Mouse (Mus musculus): ENCODE measurements around the gene Mecr.

The Mecr gene

DNA sequence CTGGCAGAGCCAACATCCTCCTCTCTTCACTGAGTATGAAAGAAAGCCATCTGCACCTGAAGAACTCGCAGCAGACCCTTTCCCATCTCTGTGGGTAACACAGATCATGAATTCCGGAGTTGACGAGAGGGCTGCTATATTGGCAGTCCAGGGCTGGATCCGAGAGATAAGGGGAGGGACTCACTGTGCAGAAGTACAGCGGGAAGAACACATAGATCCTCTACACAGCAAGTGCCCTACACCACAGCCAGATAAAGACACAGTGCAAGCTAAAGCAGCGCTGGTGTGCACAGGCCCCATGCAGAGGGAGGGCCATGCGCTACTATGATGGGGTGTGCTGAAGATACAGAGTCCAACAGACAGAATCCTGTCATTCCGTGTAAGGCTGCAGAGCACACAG is 14.1 kb upstream of the Mecr start:
- CTCF ChIA-PET, result no interaction called here
- POLR2A ChIA-PET, result interaction anchor here in 1 of 4 experiments (0.7 kb wide), 1 partner anchor 322 kb away, joined by 4 read pairs; no protein-coding TSS in a partner anchor

GRCm38 (mm10) chr4:131831546-131832045 is 11.7 kb upstream of the Mecr start:
- ChIA-PET POLR2A (interaction anchor here in 2 of 4 experiments (0.6 to 1.4 kb wide), 2 partner anchors 12 to 1087 kb away, joined by 3 read pairs; no protein-coding TSS in a partner anchor), CTCF (no interaction called here)

DNA sequence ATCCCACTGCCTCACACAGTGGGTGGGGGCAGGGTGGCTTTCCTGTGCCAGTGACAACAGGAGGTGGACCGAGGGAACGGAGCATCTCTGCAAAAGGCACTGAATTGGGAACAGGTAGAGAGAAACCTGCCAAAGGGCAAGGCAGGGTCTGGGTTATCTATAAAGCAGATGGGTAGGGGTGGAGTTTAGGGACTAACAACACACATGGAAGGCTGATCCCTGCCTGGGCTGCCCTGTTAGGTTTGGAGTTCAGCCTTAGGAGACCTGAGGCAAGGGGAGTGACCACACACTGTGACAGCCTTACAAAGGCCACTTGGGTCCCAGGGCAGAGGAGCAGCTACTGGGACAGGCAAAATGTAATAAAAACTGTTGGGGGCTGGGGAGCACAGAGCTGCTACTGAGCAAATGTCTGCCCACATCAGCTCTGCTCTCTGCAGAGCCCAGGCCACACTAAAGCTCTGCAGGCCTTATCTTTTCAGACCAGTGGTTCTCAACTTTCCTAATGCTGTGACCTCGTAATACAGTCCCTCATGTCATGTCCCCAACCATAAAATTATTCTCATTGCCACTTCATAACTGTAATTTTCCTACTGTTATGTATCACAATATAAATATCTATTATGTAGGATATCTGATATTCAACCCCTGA is 10.4 kb upstream of the Mecr start:
- ChIA-PET CTCF (interaction anchor here in 2 of 4 experiments (0.6 to 3.2 kb wide), 2 partner anchors 7 to 147 kb away, joined by 3 to 15 read pairs; no protein-coding TSS in a partner anchor), POLR2A (interaction anchor here in 2 of 4 experiments (1.1 to 2.1 kb wide), 3 partner anchors 7 to 41 kb away, joined by 3 to 4 read pairs (median 3); partner anchors contain the start of gene Srsf4 (in 1 of the 2))

DNA sequence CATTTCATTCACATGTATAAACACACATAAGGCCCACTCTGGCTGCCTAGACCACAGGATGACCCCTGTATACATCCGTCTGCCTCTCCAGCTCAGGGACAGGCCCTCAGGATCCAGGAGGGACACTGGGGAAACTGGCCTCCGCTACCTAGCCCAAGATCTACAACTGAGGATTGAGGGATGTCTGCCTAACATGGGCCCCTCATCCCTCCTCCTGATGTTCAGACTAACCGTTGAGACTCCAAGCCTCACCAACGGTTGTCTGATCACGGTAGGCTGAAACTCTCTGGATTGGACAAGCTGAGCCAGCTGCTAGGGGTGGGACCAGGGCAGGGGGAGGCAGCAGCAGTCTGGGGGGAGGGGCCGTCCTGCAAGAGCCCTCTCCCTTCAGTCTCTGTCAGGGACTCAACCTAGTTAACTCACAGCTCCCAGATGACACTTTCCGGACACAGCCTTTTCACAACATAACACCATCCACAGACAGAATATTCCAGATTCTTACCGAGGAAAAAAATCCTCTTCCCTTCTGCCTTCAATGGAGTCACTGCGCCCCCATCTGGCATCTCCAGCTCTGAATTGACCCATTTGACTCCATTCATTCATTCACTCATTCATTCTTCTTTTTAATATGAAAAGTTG is 9.2 kb upstream of the Mecr start:
- CTCF ChIA-PET, result interaction anchor here (0.6 to 3.2 kb wide), 21 partner anchors 9 to 798 kb away, joined by 3 to 15 read pairs (median 4); partner anchors contain the start of gene Mecr (in 1 of the 4)

GRCm38 (mm10) chr4:131836351-131836881 is 6.9 kb upstream of the Mecr start:
- ChIA-PET CTCF (interaction anchor here in 1 of 4 experiments (0.7 to 3.2 kb wide), 3 partner anchors 11 to 115 kb away, joined by 3 to 15 read pairs (median 3); no protein-coding TSS in a partner anchor), POLR2A (interaction anchor here (0.5 to 3.0 kb wide), 7 partner anchors 9 to 297 kb away, joined by 3 to 8 read pairs (median 3); no protein-coding TSS in a partner anchor)

More for the DNA sequence above, 9.2 kb upstream of the Mecr start:
- POLR2A ChIA-PET, result interaction anchor here in 3 of 4 experiments (0.6 to 3.0 kb wide), 7 partner anchors 9 to 139 kb away, joined by 3 to 8 read pairs (median 4); partner anchors contain the start of gene Mecr (in 1 of the 3)

DNA sequence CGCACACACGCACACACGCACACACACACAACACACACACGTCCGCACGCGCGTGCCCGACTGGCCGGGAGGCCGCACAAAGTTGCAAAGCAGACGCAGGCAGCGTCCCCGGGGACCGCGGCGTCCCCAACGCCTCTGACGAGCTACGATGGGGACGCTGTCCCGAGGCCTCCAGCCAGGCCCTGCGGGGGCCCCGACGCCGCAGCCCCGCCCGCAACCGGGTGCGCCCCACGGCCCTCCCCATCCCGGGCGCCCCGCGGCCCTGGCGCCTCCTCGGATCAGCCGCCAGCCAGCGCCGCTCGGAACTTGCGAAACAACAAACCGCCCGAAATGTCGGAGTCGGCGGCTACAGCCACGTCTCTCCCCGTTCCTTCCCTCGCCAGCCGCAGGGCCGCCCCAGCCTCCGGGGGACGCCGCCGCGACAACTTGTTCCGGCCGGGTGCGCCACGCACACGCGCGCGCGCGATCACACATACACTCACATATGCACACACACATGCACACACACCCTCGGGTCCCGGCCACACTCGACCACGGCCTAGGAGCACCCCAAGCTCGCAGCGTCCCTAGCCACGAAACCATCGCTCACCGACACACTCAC is 6.3 kb upstream of the Mecr start:
- ChIA-PET CTCF (interaction anchor here in 1 of 4 experiments (0.7 kb wide), 1 partner anchor 114 kb away, joined by 3 read pairs; no protein-coding TSS in a partner anchor), POLR2A (interaction anchor here in 2 of 4 experiments (1.1 to 1.5 kb wide), 3 partner anchors 10 to 397 kb away, joined by 3 read pairs; no protein-coding TSS in a partner anchor)

DNA sequence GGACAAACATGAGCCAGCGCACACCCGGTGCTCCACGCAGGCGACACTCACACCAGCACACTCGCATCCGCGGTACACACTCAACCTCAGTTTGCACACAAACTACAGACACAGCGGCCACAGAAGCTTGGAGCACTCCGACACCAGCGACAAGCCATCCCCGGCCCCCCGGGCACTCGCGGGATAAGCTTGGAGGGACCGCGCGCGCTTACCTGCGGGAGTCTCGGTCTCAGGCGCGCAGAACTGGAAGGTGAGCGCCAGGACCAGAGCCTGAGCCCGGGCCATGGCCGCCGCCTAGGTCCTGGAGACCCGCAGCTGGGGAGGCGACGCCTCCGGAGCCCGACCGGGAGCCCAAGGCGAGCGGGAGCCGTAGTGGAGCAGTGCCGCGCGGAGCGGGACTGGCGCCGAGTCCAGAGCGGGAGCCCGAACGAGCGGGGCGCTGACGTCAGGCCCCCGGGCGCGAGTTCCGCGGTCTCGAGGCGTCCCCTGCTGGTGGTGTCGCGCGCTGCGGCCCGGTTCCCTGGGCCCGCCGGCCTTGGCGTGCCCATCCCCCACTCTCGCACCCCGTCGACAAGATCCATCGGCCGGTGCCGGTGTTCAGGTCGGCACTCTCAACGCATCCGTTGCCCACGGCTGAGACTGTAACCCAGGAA is 5.3 kb upstream of the Mecr start, which contains the start of gene Ptpru:
Ptpru (minus strand) TSS at position 417 of the 653 bp plus-strand sequence.
- ChIA-PET POLR2A (interaction anchor here (0.6 to 1.5 kb wide), 9 partner anchors 11 to 692 kb away, joined by 3 to 6 read pairs (median 3); partner anchors contain the start of gene Srsf4 (in 2 of the 4)), CTCF (interaction anchor here (0.5 to 1.5 kb wide), 14 partner anchors 12 to 878 kb away, joined by 3 to 9 read pairs (median 4); no protein-coding TSS in a partner anchor)

DNA sequence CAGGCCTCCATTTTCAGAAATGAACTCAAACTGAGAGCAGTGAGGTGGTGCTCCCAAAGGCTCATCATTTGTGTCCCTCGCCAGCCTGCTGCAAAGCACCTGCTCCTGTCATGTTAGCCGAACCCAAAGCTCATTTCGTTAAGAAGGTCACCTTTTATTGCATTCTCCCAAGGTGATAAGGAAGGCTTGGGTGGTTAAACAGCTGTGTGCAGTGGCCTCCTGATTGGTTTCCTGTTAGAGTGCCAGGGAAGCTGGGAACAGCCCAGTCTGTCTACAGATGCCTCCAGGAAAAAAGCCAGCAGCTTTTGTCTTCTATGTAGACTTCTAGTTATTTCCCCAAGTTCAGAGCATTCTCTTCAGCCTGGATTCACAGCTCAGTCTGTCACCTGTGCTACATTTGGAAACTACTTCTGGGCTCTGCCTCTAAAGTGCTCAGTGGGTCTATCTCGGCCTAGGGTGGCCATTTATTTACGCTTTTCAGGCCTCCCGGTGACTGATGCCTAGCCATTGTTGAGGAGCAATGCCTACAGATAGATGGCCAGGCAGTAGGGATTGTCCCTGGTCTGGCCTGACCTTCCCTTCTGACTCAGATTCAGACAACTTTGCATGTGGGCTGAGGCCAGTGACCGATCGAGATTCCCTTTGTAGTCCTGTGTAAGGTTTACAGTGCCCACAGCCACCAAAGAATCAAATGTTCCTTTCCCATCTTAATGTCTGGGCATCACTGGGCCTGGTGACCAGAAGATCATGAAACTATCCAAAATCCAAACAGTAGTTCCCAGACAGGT is 2.9 kb downstream of the Mecr start:
- POLR2A ChIA-PET, result interaction anchor here in 3 of 4 experiments (0.9 to 1.9 kb wide), 3 partner anchors 9 to 27 kb away, joined by 3 to 9 read pairs (median 4); partner anchors contain the start of gene Srsf4 (in 1 of the 3)
- CTCF ChIA-PET, result interaction anchor here in 1 of 4 experiments (0.7 kb wide), 1 partner anchor 884 kb away, joined by 3 read pairs; no protein-coding TSS in a partner anchor

- POLR2A ChIA-PET, result interaction anchor here in 1 of 4 experiments (1.3 kb wide), 1 partner anchor 25 kb away, joined by 3 read pairs; the partner anchor contains the start of gene Srsf4
- CTCF ChIA-PET, result interaction anchor here in 1 of 4 experiments (0.8 kb wide), 1 partner anchor 241 kb away, joined by 3 read pairs; no protein-coding TSS in a partner anchor
Observed at GRCm38 (mm10) chr4:131848082-131848481, 4.8 kb downstream of the Mecr start.

- CTCF ChIA-PET, result interaction anchor here in 3 of 4 experiments (0.6 to 1.0 kb wide), 5 partner anchors 11 to 1558 kb away, joined by 3 to 6 read pairs (median 3); no protein-coding TSS in a partner anchor
Observed at GRCm38 (mm10) chr4:131849986-131850638, 6.8 kb downstream of the Mecr start.

GRCm38 (mm10) chr4:131854950-131855349 is 11.7 kb downstream of the Mecr start:
- CTCF ChIA-PET, result interaction anchor here in 2 of 4 experiments (0.6 kb wide), 2 partner anchors 30 to 57 kb away, joined by 3 to 8 read pairs; no protein-coding TSS in a partner anchor
- POLR2A ChIA-PET, result interaction anchor here in 2 of 4 experiments (1.0 to 2.2 kb wide), 5 partner anchors 9 to 220 kb away, joined by 4 to 6 read pairs (median 4); partner anchors contain the start of genes Epb41 (in 1 of the 2) and Gm10300 (in 1 of the 2)

More at GRCm38 (mm10) chr4:131849986-131850638, 6.8 kb downstream of the Mecr start:
- POLR2A ChIA-PET, result interaction anchor here in 2 of 4 experiments (0.7 to 1.8 kb wide), 8 partner anchors 10 to 420 kb away, joined by 3 to 8 read pairs (median 4); partner anchors contain the start of gene Srsf4 (in 2 of the 2)

- ChIA-PET CTCF (interaction anchor here (0.5 to 1.4 kb wide), 11 partner anchors 9 to 384 kb away, joined by 3 to 8 read pairs (median 3); partner anchors contain the start of gene Srsf4 (in 1 of the 4)), POLR2A (interaction anchor here in 3 of 4 experiments (0.8 to 4.7 kb wide), 11 partner anchors 10 to 252 kb away, joined by 3 to 43 read pairs (median 3); partner anchors contain the start of genes Srsf4 (in 3 of the 3) and Mecr (in 1 of the 3))
Observed at GRCm38 (mm10) chr4:131860492-131861340, 17.4 kb downstream of the Mecr start.

DNA sequence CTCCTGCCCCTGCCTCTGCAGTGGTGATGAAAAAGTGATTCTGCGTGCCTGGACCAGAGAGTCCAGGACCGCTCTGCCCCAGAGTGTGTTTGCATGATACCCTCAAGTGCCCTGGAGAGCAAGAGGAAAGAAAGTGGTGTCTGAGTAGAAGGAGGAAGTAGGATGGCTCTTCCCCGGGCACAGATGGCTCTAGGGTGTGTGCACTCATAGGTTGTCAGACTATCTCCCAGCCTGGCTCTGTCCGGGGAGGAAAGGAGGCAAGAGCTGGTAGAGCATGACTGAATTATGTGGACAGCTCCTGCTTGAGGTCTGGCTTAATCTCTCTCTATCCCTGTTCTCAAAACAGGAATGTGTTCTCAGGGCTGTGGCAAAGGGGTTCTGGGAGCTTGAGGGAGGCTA is 18.1 kb downstream of the Mecr start:
- ChIA-PET POLR2A (interaction anchor here in 2 of 4 experiments (0.8 to 4.7 kb wide), 6 partner anchors 9 to 43 kb away, joined by 3 to 43 read pairs (median 5); partner anchors contain the start of genes Srsf4 (in 2 of the 2) and Mecr (in 1 of the 2)), CTCF (interaction anchor here (0.5 to 2.4 kb wide), 12 partner anchors 9 to 383 kb away, joined by 3 to 6 read pairs (median 3); partner anchors contain the start of gene Srsf4 (in 1 of the 4))

DNA sequence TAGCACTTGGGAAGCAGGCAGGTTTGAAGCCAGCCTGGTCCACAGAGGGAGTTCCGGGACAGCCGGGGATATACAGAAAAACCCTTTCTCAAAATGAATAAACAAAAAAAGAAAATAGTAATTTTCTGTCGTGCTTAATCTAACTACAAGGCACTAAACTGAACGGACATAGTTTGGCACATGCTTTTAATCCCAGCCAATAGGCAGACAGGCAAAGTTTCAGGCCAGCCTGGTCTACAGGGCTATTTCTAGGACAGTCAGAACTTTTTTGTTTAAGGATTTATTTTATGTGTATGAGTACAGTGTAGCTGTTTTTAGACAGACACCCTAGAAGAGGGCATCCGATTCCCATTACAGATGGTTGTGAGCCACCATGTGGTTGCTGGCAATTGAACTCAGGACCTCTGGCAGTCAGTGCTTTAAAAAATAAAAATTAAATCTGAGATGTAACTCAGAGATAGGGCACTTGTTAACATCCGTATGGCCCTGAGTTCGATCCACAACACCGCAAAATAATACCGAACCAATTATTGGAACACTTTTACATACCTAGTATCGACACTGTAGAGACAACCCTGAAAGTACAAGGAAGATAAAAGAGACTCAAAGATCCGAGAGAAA is 29.5 kb downstream of the Mecr start:
- ChIA-PET POLR2A (interaction anchor here (0.5 to 7.8 kb wide), 92 partner anchors 8 to 1195 kb away, joined by 3 to 100 read pairs (median 5); partner anchors contain the start of genes Epb41 (in 3 of the 4), Ythdf2 (in 3 of the 4), Gm10300 (in 2 of the 4) and Mecr (in 2 of the 4)), CTCF (interaction anchor here (0.6 to 2.1 kb wide), 4 partner anchors 12 to 249 kb away, joined by 3 to 6 read pairs (median 4); no protein-coding TSS in a partner anchor)
